Mouse (Mus musculus): ENCODE measurements around the gene Cacna2d1.

Gene Cacna2d1

DNA sequence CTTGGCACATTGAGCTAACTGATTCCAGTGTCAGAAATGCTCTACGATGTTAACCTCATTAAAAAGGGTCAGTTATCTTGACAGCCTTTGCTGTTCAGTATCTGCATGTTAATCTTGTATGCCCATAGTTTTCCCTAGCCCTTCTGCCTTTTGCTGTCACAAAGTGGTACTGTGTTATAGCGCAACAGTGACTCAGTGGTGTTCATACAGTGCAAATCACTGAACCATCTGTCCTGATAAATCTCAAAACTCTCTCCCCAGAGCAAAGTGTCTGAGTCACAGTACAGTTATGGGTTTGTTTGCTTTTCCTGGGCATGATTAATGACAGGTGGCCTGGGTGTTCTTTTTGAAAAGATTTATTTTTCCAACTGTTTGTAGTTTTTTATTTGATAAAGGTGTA lies 122.3 kb downstream of the Cacna2d1 start:
- DNase-seq (ENCODE audit: low spot score in 2 of 2) = no peak

DNA sequence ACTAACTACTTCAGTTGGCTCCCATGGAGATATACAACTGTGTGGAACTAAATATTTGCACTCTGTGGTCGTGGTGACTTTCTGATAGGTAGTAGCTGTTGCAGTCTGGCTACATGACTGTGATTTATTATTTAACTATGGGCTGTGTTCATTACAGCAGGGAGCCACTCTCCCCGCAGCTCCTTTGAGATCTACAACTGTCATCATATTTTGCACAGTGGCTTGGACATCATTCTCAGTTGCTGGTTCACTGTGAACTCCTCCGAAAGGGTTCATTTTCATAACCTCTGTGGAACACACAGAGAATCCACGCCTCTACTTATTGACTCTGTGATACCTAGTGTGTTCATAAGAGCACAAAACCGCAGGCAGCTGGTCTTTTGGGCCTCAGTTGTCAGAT lies 128.3 kb downstream of the Cacna2d1 start:
- no peak for DNase-seq (ENCODE audit: low spot score in 2 of 2)

DNA sequence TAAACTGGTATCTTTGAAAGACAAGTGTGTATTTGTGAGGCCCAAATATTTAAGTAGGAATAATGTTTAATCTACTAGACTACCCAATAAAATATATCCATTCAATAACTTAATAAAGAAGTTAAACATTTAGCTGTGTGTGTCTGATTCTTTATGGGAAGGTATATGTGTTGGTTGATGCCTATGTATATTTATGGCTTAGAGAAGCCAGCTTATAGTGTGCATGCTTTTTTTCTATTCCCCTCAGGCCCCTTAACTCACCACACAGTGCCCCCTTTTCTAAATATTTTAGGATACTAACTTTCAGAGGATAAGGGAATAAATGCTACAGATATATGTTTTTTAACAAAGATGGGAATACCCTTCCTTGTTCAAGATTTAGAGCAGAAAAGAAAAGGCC lies 128.8 kb downstream of the Cacna2d1 start:
- DNase-seq (ENCODE audit: low spot score in 2 of 2) = no peak

DNA sequence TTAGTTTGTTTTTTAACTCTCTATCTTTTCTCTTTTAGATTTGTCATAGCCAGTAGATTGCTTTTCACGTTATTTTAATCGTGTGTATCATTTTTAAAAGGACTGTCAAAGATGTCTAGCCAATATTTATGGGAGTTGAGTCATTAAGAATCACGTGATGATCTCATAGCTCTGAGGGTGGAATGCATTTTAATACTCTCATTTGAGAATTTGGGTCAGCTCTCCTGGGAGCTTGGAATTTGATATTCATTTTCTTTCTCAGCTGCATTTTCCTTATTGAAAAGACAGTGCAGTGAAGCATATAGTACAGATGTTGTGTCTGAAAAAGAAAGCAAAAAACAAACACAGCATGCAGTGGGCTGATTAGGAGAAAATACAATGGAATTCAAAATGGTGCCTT lies 129.5 kb downstream of the Cacna2d1 start:
- DNase-seq (ENCODE audit: low spot score in 2 of 2) = no peak

DNA sequence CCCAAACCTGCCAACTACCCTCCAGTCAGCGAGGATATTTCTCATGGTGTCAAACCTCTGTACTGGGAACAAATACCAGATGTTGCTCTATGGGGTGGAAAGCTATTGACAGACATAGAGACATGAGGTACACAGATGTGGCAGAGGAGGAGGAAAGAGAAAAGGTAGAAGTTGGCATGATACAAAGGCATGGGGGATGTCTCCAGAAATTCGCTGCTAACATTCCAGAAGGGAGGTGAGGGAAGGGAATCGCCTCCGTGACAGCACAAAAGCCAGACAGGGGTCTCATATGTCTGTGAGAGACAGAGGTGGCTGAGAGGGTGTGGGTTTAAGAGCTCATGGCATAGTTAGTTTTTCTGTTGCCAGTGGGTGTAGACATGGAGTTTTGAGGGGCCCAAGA lies 131.3 kb downstream of the Cacna2d1 start:
- no peak for DNase-seq (ENCODE audit: low spot score in 2 of 2)

DNA sequence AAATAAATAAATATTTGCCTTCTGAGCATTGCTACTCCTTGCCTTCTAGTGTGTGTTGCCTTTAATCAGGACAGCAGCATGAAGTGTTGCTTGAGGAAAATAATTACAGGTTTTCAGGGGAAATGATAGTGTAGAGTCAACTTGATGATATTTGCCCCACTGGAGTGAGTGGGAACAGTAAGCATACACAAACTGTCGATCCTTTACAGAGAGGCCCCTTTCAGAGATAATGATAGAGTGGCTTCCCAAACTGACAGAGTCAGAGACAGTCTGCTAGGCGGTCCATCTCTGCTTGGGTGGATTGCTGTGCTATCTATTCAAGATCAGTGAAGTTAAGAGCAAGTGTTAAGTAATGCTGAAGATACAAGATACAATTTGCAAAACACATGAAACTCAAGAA lies 147.8 kb downstream of the Cacna2d1 start:
- no peak for DNase-seq (ENCODE audit: low spot score in 2 of 2)

DNA sequence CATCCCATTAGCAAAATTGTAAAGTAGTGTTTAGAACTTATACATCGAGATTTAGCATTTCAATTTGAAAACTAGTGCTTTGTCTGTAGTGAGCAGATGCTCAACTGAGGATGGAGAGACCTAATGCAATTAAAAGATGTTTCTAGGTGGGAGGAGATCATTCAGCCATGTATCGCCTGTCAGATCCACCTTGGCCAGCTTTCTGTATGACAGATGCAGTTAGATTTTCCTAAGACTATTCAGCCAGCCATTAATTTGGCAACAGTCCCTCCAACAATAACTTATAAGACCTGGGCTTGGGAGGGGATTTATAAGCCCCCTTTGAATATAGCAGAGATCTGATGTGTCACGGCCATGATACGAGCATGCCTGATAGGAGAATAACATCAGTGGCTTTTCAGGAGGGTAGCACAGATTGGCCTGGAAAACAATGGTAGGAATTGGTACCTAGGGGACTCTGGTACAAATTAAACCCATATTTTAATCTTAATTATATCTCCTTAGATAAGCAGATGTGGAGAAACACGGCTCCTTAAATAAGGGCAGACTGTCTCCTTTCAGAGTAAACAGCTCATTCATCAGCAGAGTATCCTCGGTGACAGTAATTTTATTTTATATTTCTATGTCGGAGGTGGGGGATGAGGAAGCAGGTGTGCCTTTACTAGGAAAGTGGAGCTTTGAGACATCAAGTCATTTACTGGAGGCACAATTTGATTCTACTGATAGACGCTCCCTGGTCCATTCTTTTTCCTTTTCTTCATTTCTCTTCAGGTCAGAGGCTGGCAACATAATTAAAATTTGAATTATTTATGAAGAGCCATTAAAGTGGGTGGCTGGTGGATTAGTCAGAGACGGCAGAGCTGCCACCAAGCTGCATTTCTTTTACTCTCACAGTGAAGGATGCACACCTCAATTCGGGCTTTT lies 152.8 kb downstream of the Cacna2d1 start:
- no peak for DNase-seq (ENCODE audit: low spot score in 2 of 2)

DNA sequence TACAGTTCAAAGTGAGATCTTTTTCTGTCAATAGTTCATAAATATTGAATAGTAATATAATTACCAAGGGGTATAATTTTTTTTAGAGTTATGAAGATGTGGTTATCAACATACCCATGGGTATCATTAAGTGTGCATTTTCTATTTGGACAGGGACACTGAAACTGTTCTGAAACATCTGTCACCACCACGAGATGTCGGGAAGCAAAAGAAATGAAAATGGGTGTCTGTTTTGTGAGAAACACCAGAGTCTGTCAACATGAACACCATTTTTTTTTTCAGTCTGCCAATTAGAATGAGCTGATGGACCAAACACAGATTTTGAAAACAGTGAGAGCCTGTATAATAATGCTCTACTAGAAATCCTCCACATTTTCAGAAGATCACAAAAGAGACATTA lies 153.5 kb downstream of the Cacna2d1 start:
- DNase-seq (ENCODE audit: low spot score in 2 of 2) = no peak

DNA sequence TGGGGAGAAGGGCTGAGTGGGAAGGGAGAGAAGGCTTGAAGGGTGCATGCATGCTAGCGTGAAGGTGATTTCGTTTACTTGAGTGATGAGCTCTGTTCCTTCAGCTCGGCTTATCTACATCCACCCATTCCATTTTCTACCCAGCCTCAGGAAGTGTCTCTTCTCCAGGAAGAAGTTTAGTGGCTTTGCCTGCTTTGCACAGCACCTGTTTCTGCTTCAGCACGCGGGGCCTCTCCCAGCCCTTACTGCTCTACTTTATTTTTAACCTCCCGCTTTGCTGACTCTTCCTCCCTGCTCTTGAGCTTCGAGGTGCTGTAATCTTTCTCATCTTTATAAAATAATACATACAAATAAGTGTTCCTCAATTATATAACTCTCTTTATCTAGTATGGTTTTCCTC lies 158.0 kb downstream of the Cacna2d1 start:
- no peak for DNase-seq (ENCODE audit: low spot score in 2 of 2)

DNA sequence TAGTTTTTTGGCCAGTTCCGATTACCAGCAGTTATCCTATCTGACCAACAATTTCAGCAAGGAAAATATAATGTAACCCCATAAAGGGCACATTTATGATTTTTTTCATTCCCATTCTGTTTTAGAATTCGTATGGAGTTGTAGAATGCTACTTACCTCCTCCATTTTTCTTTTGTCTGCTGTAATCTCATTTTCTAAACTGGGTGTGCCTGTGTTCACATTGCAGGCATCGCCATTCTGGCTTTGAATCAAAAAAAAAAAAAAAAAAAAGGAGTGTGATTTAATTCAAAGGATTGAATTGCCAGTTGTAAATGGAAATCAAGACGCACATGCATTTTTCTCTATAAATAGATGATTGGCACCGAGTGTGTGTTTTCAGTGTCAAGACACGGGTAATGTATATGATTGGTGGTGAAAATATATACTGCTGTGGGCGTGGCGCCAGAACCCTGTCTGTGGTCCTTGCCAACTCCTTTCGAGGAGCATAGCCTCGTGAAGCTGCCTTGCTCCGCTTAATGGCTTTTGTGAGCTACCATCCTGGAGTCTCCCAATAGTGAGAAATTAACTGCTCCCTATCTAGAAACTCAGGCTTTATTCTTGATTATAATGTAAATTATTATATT lies 158.7 kb downstream of the Cacna2d1 start:
- DNase-seq (ENCODE audit: low spot score in 2 of 2) = no peak

DNA sequence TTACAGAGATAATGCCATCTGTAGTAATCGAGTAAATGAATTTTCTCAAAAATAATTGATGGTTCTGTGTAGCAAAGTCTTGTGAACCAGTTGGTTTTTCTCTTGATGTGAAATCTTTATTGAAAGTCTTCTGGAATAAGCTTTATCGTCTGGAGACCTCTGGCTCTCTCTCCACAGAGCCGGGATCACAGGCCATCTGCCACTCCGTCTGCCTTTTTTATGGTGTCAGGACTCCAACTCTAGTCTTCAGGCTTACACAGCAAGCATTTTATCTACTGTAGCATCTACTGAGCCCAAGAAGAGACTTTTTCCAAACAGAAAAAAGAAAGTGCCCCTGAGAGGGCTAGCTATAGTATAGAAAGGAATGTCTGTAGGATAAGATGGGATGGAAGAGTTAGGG lies 160.9 kb downstream of the Cacna2d1 start:
- DNase-seq (ENCODE audit: low spot score in 2 of 2) = no peak

DNA sequence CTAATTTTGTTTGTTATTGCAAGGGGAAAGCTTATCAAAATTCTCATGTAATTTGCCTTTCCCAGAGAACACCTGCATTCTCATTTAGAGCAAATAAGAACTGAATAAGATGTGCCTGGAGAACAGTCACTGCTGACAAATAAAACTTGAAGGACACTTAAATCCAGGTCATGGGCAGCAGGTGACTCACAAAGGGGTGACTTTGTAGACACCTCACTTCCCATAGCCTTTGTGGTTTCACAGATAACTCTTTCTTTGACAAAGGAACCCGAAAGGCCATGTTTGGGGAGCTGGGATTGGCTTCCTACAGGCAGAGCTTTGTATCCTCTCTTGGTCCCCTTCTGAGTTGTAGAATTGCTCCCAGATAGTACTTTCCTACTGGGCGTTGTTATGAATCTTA lies 164.3 kb downstream of the Cacna2d1 start:
- DNase-seq (ENCODE audit: low spot score in 2 of 2) = no peak

DNA sequence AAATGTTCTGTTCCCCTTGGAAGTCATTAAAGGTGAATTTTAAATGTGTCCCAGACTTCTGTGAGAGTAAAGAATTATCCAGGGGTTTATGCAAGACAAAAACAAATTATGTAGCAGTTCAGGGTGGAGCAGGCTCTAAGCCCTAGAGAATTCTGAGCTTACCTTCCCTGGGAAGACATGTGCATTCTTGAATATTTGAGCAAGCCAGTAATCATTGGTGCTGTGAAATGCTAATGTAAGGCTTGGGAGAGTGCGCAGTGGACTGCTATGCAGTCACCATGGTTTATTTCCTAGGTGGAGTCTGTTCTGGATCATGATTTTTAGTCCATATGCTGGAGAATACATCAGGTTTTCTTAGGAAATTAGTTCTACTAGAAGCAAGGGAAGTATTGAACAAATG lies 167.3 kb downstream of the Cacna2d1 start:
- no peak for DNase-seq (ENCODE audit: low spot score in 2 of 2)

DNA sequence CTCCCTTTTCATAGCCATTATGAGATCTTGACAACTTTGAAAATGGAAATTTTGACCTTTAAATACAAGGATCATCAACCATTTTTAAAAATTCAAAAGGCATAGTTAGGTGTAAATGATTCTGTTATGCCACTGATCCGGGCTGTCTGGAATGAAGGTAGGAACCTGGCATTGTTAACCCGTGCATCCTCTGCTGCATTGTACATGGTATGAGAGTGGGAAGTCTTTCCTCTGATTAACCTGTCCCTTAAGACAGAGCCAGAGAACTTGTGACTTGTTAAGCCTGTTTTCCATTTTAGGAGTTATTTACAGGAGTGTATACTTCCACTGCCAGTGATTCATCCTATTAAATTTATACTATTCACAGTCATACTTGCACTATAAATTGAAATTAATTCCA lies 171.2 kb downstream of the Cacna2d1 start:
- DNase-seq (ENCODE audit: low spot score in 2 of 2) = no peak

DNA sequence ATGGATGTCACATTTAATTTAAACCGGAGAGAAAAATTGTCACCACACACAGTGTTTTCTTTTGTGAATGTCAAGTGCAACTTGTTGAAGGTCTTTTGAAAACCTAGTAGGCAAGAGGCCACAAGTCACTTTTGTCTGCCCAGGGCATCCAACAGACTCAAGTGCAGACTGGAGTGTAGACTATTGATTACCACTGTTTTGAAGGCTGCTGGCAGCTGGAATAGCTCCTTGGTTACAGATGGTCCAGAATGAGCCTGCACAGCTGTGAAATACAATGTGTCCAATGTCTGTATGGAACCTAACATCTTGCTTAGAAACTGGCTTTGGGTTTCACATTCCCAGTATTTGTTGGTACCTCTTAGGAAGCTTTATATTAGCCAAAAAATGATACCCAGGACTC lies 176.2 kb downstream of the Cacna2d1 start:
- no peak for DNase-seq (ENCODE audit: low spot score in 2 of 2)

DNA sequence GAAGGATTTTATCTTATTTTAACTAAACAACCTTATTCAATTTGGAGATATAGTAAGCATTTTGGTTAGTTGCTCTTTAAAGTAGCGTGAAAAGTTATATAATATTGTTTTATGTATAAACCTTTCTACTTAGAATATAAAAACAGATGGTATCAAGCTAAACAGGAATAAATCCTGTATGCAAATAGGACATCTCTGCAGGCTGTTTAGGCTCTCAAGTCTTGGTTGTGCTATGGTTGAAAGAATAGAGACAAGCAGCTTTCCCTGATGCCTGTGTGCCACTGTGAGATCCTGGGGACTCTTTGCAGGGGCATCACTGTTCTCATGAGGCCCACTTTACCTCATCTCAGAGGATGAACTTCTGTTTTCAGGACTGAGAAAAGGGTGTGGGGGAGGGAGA lies 179.4 kb downstream of the Cacna2d1 start:
- DNase-seq (ENCODE audit: low spot score in 2 of 2) = no peak

DNA sequence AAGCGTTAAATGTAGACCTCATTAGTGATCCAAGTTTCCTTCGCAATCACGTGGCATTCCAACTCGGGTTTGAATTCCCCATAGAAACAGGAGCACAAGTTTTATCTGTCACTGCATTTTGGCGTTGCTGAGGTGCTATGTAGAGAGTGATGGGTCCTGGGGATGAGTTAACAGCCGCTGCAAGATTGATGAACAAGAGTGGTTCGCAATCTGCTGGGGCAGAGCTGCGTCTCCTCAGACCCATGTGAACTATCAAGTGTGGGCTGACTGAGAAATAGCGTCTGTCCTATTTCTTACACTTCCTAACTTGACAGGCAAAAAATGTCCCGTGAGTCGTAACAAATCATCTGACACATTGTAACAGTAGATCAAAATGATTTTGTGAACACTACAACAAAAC lies 186.8 kb downstream of the Cacna2d1 start:
- no peak for DNase-seq (ENCODE audit: low spot score in 2 of 2)

DNA sequence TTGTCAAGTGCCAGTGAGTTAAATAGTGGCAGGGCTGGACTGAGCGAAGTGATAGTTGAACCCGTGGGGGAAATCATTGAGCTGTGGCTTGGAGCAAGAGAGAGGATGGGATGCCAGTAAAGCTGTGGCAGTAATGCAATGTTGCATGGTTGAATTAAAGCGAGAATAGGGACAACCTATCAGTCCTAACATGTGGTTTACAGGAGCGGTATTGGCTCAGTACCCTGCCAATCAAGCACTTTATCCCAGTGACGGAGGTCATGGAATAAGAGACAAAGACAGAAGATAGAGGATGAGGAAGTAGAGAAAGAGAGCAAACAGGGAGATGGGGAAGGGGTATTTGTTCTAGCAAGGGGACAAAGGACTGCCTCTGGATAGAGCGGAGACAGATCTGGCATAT lies 187.6 kb downstream of the Cacna2d1 start:
- DNase-seq (ENCODE audit: low spot score in 2 of 2) = no peak

DNA sequence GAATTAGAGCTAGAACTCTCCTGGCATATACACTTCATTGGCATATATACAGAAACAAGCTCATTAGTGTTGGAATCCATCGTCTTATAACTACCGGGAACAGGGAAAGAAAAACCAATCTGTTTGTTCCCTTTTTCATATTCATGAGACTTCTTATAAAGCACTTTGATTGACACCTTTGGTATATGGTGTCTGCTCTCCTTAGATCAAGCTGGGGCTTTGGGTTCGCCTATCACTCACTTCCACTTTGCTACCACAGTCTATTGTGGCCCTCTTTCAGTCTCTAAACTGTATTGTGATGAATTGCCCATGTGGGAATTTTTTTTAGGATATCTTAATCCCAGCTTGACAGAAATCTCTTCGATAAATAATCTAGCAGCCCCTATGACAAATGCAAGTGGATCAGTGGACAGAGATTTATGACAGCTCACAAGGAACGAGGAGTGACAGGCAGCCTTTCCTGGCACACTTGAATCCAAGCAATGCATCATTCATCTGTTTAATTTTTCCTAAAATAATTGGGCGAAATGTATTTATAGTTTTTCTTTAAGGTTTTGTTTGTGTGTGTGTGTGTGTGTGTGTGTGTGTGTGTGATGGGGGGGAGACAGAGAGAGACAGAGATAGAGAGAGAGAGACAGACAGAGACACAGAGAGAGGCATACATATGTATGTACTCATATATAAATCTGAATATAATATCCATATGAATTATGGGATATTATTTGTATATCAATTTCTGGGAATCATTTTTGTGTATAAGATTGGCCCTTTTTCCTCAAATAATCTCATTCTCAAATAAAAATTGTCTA lies 200.0 kb downstream of the Cacna2d1 start:
- DNase-seq (ENCODE audit: low spot score in 2 of 2) = no peak

DNA sequence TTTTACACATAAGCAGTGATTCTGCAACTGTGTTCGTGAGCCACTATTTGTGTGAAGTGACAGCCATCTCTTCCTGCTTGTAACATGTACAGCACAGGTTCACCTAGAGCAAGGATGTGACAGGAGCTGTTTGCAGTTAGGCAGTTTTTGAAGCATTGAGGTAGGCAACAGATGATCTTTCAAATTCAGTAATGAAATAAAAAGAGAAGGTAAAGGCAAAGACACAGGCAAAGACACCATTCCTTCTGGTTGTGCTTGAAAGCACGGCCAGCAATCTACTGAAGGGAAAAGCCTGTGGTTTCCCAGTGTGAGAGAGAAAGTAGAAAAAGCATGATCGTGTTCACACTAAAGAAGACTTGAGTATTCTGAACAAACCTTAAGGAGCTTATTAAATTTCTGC lies 201.5 kb downstream of the Cacna2d1 start:
- DNase-seq (ENCODE audit: low spot score in 2 of 2) = no peak

DNA sequence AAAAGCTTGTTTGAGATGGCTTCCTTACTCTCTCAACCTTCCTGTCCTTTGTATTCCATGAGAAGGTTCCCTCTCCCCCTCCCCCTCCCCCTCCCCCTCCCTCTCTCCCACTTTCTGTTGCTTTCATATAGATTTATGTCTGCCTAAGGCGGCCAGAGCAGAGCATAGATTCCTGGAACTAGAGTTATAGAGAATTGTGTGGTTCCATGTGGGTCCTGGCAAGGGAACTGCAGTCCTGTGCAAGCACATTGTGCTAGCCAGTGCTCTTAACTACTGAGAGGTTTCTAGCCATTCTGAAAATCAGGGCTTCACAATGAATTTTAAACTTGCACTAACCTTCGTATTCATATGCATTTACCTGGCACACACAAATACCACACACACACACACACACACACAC lies 202.3 kb downstream of the Cacna2d1 start:
- no peak for DNase-seq (ENCODE audit: low spot score in 2 of 2)

DNA sequence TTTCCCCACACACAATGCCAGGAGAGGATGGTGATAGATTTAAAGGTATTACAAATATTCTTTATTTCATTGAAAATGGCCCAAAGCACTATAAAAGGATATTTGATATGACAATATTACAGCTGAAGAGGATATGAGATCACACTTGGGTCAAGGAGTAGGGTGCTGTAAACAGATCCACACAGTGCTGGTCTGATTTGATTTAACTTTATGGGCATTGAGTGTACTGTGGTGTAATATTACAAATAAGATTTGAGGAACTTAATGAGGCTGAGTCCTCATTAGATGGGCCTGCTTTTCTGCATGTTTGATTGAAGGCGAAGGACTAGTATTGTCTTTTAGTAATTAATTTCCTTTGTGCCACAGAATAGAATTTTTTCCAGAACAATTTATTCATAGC lies 212.1 kb downstream of the Cacna2d1 start:
- no peak for DNase-seq (ENCODE audit: low spot score in 2 of 2)

All from thymus, postnatal 10 days (tissue).